Mouse (Mus musculus): ENCODE measurements at regions not wholly inside any gene's neighbourhood (a gene's known extent, or its start where the extent isn't known, plus 50 kb on each side); places are given as distances from the start of the nearest gene placed in this dataset.

DNA sequence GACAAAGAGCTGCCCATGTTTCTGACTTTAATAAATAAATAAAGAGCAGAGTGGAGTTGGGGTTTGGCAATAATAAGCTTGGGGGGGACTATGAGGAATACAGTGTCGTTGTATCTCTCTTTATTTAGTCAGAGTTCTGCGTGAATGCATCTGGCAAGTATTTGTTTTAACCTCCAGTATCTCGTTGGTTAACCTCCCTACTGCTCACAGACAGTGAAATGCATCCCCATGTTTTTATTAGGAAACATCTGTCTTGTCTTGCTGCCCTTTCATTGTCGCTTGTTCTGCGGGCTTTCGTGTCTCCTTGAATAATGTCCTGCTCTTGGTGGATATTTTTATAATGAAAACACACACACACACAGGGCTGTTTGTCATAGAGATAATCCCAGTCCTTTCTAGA, 118.8 kb upstream of the Ccdc54 start:
- Histone ChIP-seq H3K9me3 (no peaks in the 10 kb centered on the region), H3K4me3 (no peak overlapping the region), H3K4me1 (replicated peaks) (no peaks in the 10 kb centered on the region), H3K27me3 (ENCODE audit: insufficient read depth, poor library complexity, severe bottlenecking) (no peaks in the 10 kb centered on the region), H3K27ac (no peak overlapping the region), H3K36me3 (no peaks in the 10 kb centered on the region)
- DNase-seq (ENCODE audit: low spot score) = no peak
- 76% methylated on average over 6 of the region's 6 CpGs for WGBS

DNA sequence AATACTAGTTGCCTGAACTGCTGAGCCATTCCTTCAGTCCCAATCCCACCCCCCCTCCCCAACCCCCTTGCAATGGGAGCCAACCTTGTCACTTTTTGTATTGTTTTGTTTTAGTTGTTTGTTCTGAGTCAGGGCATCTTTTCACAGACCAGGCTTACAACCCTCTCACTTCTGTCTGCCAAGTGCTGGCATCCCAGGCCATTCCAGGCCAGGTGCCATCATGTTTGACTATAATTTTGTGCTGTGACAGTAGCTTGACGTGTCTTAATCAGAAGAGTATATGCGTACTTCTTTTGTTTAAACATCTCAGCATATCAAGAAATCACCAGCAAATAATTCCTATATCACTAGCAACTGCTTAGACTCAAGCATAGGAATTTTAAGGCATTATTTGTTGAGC, 117.0 kb upstream of the Ccdc54 start:
- no peak for DNase-seq (ENCODE audit: low spot score)
- no peaks in the 10 kb centered on the region for H3K36me3 ChIP-seq
- H3K27me3 ChIP-seq (ENCODE audit: insufficient read depth, poor library complexity, severe bottlenecking) = no peaks in the 10 kb centered on the region
- H3K27ac ChIP-seq = no peak overlapping the region
- 97% methylated on average over 2 of the region's 2 CpGs for WGBS
- no peak overlapping the region for H3K4me3 ChIP-seq
- H3K4me1 ChIP-seq (replicated peaks) = no peaks in the 10 kb centered on the region
- H3K9me3 ChIP-seq = no peaks in the 10 kb centered on the region

DNA sequence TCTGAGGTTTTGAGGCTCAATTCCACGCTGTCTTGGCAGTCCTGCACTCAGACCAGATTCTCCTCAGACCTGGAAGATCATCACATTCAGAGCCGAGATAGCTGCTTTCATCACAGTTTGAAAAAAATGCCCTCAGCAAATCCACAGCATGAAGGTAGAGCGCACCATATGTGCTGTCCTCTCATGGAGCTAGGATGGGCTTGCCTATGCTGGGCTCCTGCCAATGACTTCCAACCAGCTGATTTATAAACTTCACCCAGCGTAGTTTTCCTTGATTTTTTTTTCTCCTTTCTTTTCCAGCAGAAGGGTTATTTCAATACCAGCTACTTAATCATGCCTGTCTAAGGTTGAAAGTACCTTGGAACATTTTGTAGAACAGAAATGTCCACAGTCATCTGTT, 115.0 kb upstream of the Ccdc54 start:
- DNase-seq (ENCODE audit: low spot score) = no peak
- Histone ChIP-seq H3K27ac (no peak overlapping the region), H3K9me3 (no peaks in the 10 kb centered on the region), H3K4me1 (replicated peaks) (no peaks in the 10 kb centered on the region), H3K27me3 (ENCODE audit: insufficient read depth, poor library complexity, severe bottlenecking) (no peaks in the 10 kb centered on the region), H3K36me3 (no peaks in the 10 kb centered on the region), H3K4me3 (no peak overlapping the region)
- 81% methylated on average over 4 of the region's 4 CpGs for WGBS

DNA sequence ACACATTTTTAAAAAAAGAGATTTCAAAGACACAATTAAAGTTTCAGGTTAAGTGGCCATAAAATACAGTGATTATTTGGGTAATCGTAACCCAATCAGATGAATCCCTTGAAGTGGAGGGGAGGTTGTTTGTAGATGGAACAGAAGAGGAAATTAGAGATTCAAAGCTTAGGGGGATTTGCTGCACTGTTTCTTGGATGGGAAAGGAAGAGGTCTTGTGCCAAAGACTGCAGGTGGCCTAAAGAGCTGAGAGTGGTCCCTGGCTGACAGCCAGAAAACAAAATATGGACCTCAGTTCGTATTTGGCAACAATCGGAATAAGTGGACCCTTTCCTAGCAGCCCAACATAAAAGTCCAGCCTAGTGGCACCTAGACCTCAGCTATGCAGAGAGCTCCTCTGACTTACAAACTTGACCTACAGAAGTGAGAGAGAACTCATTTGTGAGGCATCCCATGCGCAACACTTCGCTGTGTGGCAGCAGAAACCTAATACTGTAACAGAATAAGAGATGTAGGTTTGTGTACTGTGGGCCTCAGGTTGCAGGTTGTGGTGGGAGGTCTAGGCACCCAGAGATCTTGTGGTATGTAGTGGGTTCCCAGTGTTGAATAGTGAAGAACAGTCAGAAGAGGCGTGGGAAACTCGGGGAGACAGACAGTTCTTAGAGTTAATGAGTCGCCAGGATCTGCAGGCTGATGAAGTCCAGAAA, 110.0 kb upstream of the Ccdc54 start:
- Histone ChIP-seq H3K36me3 (no peaks in the 10 kb centered on the region), H3K4me3 (no peak overlapping the region), H3K27ac (no peak overlapping the region), H3K4me1 (replicated peaks) (no peaks in the 10 kb centered on the region), H3K27me3 (ENCODE audit: insufficient read depth, poor library complexity, severe bottlenecking) (no peaks in the 10 kb centered on the region), H3K9me3 (no peaks in the 10 kb centered on the region)
- 90% methylated on average over 8 of the region's 8 CpGs for WGBS
- DNase-seq (ENCODE audit: low spot score) = no peak

DNA sequence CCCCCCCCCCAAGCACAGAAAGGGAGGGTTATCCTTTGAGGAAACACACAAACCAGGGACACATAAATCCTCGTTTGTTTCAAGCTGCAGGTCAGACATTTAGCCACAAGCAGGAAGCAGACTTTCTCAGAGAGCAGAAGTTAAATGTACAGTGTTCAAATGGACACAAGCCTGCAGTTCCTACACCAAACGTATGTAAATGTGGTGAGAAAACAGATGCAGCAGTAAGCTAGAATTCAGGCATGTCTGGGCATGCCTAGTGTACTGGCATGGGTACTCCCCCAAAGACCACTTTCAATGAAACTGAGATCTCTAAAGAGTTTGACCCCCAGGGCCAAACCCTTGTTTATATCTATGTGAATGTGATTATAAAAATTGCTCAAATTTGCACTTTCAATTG, 109.2 kb upstream of the Ccdc54 start:
- WGBS = 76% methylated on average over 2 of the region's 2 CpGs
- no peaks in the 10 kb centered on the region for H3K4me1 ChIP-seq (replicated peaks)
- H3K27me3 ChIP-seq (ENCODE audit: insufficient read depth, poor library complexity, severe bottlenecking) = no peaks in the 10 kb centered on the region
- DNase-seq (ENCODE audit: low spot score) = no peak
- no peaks in the 10 kb centered on the region for H3K36me3 ChIP-seq
- no peak overlapping the region for H3K27ac ChIP-seq
- no peaks in the 10 kb centered on the region for H3K9me3 ChIP-seq
- no peak overlapping the region for H3K4me3 ChIP-seq

DNA sequence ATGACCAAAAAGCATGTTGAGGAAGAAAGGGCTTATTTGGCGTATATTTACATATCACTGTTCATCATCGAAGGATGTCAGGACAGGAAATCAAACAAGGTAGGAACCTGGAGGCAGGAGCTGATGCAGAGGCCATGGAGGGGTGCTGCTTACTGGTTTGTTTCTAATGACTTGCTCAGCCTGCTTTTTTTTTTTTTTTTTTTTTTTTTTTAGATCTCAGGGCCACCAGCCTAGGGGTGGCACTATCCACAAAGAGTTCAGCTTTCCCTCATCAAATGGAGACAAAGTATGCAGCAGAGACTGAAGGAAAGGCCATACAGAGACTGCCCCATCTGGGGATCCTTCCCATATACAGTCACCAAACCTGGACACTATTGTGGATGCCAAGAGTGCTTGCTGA, 106.8 kb upstream of the Ccdc54 start:
- Histone ChIP-seq H3K9me3 (no peaks in the 10 kb centered on the region), H3K27ac (no peak overlapping the region), H3K4me1 (replicated peaks) (no peaks in the 10 kb centered on the region), H3K4me3 (no peak overlapping the region), H3K27me3 (ENCODE audit: insufficient read depth, poor library complexity, severe bottlenecking) (no peaks in the 10 kb centered on the region), H3K36me3 (no peaks in the 10 kb centered on the region)
- no peak for DNase-seq (ENCODE audit: low spot score)
- WGBS = 95% methylated on average over 2 of the region's 2 CpGs

DNA sequence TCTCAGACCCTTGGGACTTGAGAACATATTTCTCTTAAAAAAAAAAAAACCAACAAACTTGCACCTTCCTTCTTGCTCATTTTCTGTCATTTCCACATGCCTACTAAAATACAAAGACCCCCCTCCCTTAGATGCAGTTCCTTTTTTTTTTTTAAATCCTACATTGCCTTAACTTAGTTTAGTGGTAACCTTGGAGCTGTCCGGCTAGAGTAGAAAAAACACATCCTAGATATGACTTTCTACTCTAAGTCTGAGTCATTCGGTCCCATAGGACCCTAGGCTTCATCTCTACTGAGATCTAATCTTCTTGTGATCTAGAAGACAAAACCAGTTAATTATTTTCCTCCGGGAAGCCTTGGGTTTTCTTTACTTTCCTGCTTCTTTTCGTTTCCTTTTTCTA, 105.1 kb upstream of the Ccdc54 start:
- Histone ChIP-seq H3K9me3 (no peaks in the 10 kb centered on the region), H3K36me3 (no peaks in the 10 kb centered on the region), H3K4me1 (replicated peaks) (no peaks in the 10 kb centered on the region), H3K27ac (no peak overlapping the region), H3K27me3 (ENCODE audit: insufficient read depth, poor library complexity, severe bottlenecking) (no peaks in the 10 kb centered on the region), H3K4me3 (no peak overlapping the region)
- WGBS = 85% methylated on average over 4 of the region's 4 CpGs
- DNase-seq (ENCODE audit: low spot score) = no peak

DNA sequence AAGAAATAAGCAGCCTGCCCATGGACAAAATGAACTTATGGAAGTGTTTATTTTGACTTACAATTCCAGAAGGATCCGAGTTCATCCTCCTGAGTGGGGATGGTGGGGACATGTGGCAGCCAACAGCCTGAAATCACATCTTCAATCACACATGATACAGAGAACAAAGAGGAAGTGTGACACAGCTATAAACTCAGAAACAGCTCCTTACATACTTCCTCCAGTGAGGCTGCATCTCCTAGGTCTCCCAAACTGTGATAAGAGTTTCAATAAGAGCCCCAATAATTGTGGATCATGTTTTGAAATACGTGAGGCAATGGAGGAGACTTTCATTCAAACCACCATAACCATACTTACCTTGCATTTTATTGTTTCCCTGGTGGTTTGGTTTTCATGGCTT, 103.1 kb upstream of the Ccdc54 start:
- Histone ChIP-seq H3K4me3 (no peak overlapping the region), H3K27ac (no peak overlapping the region), H3K36me3 (no peaks in the 10 kb centered on the region), H3K27me3 (ENCODE audit: insufficient read depth, poor library complexity, severe bottlenecking) (no peaks in the 10 kb centered on the region), H3K9me3 (no peaks in the 10 kb centered on the region), H3K4me1 (replicated peaks) (no peaks in the 10 kb centered on the region)
- no peak for DNase-seq (ENCODE audit: low spot score)
- 81% methylated on average over 2 of the region's 2 CpGs for WGBS

DNA sequence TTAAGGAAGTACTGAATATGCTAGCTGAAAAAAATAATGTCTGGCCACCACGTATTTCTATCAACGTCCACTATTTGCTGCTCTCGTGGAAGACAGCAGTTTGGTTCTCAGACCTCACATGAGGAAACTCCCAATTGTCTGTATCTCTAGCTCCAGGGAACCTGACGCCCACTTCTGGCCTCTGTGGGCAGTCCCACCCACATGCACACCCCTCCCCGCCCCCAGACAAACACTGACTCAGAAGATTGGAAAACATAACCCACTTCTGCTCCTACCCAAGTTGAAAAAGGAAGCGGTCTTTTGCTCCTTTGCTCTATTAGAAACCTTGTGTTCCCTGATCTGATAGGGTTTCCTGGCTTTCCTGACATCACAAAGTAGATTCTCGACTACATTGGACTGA, 99.9 kb upstream of the Ccdc54 start:
- no peak for DNase-seq (ENCODE audit: low spot score)
- WGBS = 80% methylated on average over 7 of the region's 7 CpGs
- no peak overlapping the region for H3K27ac ChIP-seq
- H3K27me3 ChIP-seq (ENCODE audit: insufficient read depth, poor library complexity, severe bottlenecking) = no peaks in the 10 kb centered on the region
- H3K9me3 ChIP-seq = no peaks in the 10 kb centered on the region
- no peak overlapping the region for H3K4me3 ChIP-seq
- no peaks in the 10 kb centered on the region for H3K4me1 ChIP-seq (replicated peaks)
- no peaks in the 10 kb centered on the region for H3K36me3 ChIP-seq

DNA sequence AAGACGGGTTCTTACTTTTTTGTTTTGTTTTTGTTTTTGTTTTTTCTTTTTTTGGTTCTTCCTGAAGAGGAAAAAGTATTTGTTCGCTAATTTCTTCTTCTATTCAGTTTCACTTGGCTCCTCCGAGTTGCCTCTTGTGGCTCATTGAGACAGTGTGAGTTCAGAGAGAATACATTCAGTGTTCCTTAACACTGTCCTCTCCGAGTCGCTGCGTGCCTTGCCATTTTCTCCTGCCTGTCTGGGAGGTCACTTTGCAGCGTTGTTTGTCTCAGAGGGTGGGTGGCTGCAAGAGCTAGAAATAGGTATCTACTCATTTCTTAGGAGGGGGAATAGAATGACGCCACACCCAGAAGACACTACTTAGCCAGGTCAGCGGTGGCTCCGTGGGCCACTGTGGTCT, 98.6 kb upstream of the Ccdc54 start:
- Histone ChIP-seq H3K27me3 (ENCODE audit: insufficient read depth, poor library complexity, severe bottlenecking) (no peaks in the 10 kb centered on the region), H3K4me3 (no peak overlapping the region), H3K9me3 (no peaks in the 10 kb centered on the region), H3K27ac (no peak overlapping the region), H3K36me3 (no peaks in the 10 kb centered on the region), H3K4me1 (replicated peaks) (no peaks in the 10 kb centered on the region)
- no peak for DNase-seq (ENCODE audit: low spot score)
- WGBS = 70% methylated on average over 10 of the region's 10 CpGs

DNA sequence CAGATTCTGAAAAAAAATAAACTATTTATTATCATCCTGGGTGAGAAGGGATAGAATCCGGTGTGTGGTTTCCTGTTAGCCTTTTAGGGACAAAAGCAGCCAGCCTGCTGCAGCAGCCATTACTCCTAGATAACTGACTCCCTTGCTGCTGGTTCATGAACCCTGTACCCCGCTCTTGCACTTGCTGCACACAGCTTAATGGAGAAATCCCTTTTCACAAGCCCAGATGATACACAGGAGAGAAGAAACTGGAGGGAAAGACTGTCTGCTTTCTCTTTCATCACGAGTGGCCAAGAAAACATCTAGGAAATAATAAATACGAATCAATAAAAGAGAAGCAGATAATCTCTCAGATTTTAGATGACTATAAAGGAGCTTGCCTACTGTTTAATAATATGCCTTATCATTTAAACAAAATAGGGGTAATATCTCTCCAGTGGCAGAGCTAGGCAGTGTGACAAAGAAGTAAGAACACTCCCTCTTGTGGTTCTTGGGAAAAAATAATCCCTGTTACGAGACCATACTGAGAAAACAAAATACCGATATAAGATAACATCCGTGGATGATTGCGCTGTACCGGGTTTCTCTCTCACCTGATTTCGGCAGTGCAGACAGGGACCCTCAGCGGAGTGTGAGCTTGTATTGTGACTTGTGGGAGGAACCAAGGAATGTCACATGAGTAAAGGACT, 98.0 kb upstream of the Ccdc54 start:
- Histone ChIP-seq H3K4me3 (no peak overlapping the region), H3K9me3 (no peaks in the 10 kb centered on the region), H3K36me3 (no peaks in the 10 kb centered on the region), H3K4me1 (replicated peaks) (no peaks in the 10 kb centered on the region), H3K27me3 (ENCODE audit: insufficient read depth, poor library complexity, severe bottlenecking) (no peaks in the 10 kb centered on the region), H3K27ac (no peak overlapping the region)
- DNase-seq (ENCODE audit: low spot score) = no peak
- 78% methylated on average over 11 of the region's 11 CpGs for WGBS

DNA sequence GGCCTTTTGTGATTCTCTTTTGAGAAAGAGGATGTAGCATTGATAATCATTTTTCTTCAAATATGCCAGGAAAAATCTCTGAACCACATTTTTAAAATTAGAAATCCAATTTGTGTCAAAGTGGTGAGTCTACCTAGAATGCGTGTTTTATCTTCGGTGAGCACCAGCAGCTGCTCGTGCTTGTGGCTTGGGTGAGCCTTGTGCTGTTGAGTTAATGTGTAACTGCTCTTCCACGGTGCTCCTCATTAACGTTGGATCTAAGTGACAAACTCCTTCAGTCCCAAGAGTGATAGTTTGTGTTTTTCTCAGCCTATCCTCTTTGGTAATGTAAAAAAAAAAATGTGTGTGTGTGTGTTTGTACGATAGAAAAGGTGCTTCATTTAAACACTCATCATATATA, 88.7 kb upstream of the Ccdc54 start:
- 84% methylated on average over 6 of the region's 6 CpGs for WGBS
- no peak overlapping the region for H3K4me3 ChIP-seq
- no peaks in the 10 kb centered on the region for H3K27me3 ChIP-seq (ENCODE audit: insufficient read depth, poor library complexity, severe bottlenecking)
- no peak overlapping the region for H3K27ac ChIP-seq
- no peaks in the 10 kb centered on the region for H3K9me3 ChIP-seq
- DNase-seq (ENCODE audit: low spot score) = no peak
- no peaks in the 10 kb centered on the region for H3K4me1 ChIP-seq (replicated peaks)
- no peaks in the 10 kb centered on the region for H3K36me3 ChIP-seq

DNA sequence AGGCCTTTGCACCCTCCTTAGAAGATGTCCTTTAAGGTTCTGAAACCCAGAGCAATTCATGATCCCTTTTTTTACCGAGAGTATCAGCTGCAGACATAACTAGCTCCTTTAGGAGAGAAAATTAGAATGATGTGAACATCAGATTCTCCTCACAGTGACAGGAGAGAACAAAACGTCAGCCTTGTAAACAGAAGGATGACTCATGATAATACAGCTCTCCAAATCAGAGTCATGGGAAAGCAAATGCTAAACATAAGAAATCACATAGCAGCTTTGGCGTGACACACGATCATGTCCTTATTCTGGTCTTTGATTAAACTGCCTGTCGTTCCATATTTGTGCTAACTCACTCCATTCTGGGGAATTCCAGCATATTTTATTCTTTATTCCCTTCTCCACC, 82.4 kb upstream of the Ccdc54 start:
- WGBS = 87% methylated on average over 5 of the region's 5 CpGs
- no peaks in the 10 kb centered on the region for H3K9me3 ChIP-seq
- DNase-seq (ENCODE audit: low spot score) = no peak
- no peaks in the 10 kb centered on the region for H3K4me1 ChIP-seq (replicated peaks)
- no peak overlapping the region for H3K27ac ChIP-seq
- no peak overlapping the region for H3K4me3 ChIP-seq
- H3K36me3 ChIP-seq = no peaks in the 10 kb centered on the region
- no peaks in the 10 kb centered on the region for H3K27me3 ChIP-seq (ENCODE audit: insufficient read depth, poor library complexity, severe bottlenecking)

DNA sequence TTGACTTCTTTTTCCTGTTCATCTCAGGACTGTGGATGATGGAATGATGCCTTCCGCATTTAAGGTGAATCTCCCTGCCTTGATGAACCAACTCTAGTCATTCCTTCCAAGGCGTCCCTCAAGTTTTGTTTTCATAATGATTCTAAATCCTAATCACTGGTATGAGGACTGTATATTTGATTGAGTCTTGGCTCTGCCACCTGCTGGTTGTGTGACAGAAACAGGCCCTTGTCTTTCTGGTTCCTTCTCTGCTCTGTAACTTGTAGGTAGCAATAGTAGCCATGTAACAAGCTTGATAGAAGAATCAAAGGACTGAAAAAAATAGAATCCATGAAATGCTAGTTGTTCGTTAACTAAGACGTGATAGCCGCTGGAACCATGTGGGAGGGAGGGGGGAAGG, 81.8 kb upstream of the Ccdc54 start:
- Histone ChIP-seq H3K4me1 (replicated peaks) (no peaks in the 10 kb centered on the region), H3K9me3 (no peaks in the 10 kb centered on the region), H3K36me3 (no peaks in the 10 kb centered on the region), H3K4me3 (no peak overlapping the region), H3K27ac (no peak overlapping the region), H3K27me3 (ENCODE audit: insufficient read depth, poor library complexity, severe bottlenecking) (no peaks in the 10 kb centered on the region)
- DNase-seq (ENCODE audit: low spot score) = no peak
- WGBS = 87% methylated on average over 5 of the region's 5 CpGs

All from hindbrain, embryonic 10.5 days (tissue).